Mouse (Mus musculus) embryonic facial prominence, embryonic 15.5 days (tissue): ENCODE measurements around the gene Col26a1. TPM values are rescaled to one million over a fixed set of nuclear protein-coding genes. Genes with fewer than 3 reads are reported as not detected.

ENCODE experiments used
- ATAC-seq: fragments of 200-750 bp; cut with Nextera tagmentation; 2 replicates; pipeline ENCODE4 v1.8.0; 2017; ENCODE audit warnings: low read depth, moderate TSS enrichment; ENCODE audit not compliant: insufficient number of reproducible peaks, low FRiP score, low TSS enrichment
- H3K27ac ChIP-seq: fragments of 300-500 bp; sonication (generic); replicated peaks from 2 replicates; pipeline ENCODE4 v1.5.1; 2015; ENCODE audit warnings: mild to moderate bottlenecking, inconsistent platforms
- H3K27me3 ChIP-seq: fragments of 300-500 bp; sonication (generic); 2 replicates; pipeline ENCODE4 v1.6.1; 2015; ENCODE audit warnings: inconsistent platforms
- H3K36me3 ChIP-seq: fragments of 300-500 bp; sonication (generic); 2 replicates; pipeline ENCODE4 v1.6.1; 2015; ENCODE audit warnings: mild to moderate bottlenecking, inconsistent platforms
- H3K4me1 ChIP-seq: fragments of 300-500 bp; sonication (generic); 2 replicates; pipeline ENCODE4 v1.6.1; 2015; ENCODE audit warnings: inconsistent platforms
- H3K4me2 ChIP-seq: fragments of 300-500 bp; sonication (generic); replicated peaks from 2 replicates; pipeline ENCODE4 v1.6.1; 2015; ENCODE audit warnings: mild to moderate bottlenecking, inconsistent platforms
- H3K4me3 ChIP-seq: fragments of 300-500 bp; sonication (generic); replicated peaks from 2 replicates; pipeline ENCODE4 v1.5.1; 2015; ENCODE audit warnings: mild to moderate bottlenecking, inconsistent platforms
- H3K9ac ChIP-seq: fragments of 300-500 bp; sonication (generic); 2 replicates; pipeline ENCODE4 v1.6.1; 2015; ENCODE audit warnings: inconsistent platforms
- H3K9me3 ChIP-seq: fragments of 300-500 bp; sonication (generic); replicated peaks from 2 replicates; pipeline ENCODE4 v1.6.1; 2016; ENCODE audit warnings: inconsistent platforms
- WGBS: fragments of 180-500 bp; shearing (Covaris S2); methylation state at CpG from one replicate; pipeline ENCODE4 v1.1.7; 2015; 5-methylcytosine and 5-hydroxymethylcytosine counted together
- polyA plus RNA-seq: library from polyadenylated mRNA; unstranded; fragments of >200 nt; fragmentation: Nextera tagmentation; extraction: Ambion mirVana; gene quantifications from 2 replicates; pipeline ENCODE4 v1.2.1, GENCODE M21; 2015

Gene Col26a1
- polyA plus RNA-seq, result 247 and 258 TPM in 2 replicates

DNA sequence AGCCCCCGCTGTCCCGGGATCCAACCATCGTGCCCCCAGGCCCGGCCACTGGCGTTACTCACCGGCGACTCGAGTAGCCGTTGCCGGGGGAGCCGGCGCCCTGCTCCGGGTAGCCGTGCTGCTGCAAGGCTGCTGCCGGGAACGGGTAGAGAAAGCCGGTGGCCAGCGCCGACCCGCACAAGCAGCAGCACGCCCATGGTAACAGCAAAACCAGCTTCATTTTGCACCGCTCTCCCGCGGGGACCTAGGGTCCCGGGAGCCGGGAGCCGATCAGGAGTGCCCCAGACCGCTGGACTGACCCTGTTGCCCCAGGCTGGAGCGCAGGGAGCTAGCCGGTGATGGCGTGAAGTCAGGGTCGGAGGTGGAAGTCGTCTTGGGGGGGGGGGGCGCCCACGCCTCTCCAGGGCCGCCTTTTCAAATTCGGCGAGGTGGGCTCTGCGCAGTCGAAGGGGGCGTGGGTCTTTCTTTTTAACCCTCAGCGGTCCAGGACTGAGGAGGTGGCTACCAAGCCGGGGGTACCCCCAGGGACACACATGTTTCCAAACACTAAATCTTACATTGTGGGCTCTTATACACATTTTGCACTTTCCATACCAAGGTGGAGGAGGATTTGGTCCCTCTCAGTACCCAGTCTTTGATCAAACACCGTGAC lies at the start of gene Col26a1:
Gene Col26a1, minus strand, starts transcription at position 422 of the 652 bp plus-strand sequence.
- Histone ChIP-seq H3K4me1 (peaks cover 51% of the 10 kb centered on the region), H3K4me2 (peak within 1 kb of the TSS; percentile 73), H3K36me3 (0 out of 2 replicates have a peak, but pooled peaks cover 5% of the 10 kb centered on the region), H3K9ac (peak within 1 kb of the TSS; percentile 83), H3K4me3 (peak within 1 kb of the TSS; percentile 79), H3K27me3 (peaks cover 3% of the 10 kb centered on the region; the same call in 1 of the 2 replicates), H3K9me3 (no peaks in the 10 kb centered on the region), H3K27ac (peak within 1 kb of the TSS; percentile 91)
- under 1% methylated on average over 43 of the region's 44 CpGs for WGBS
- ATAC-seq, result 0 out of 2 replicates have a peak, but pooled peaks have one; percentile 63

DNA sequence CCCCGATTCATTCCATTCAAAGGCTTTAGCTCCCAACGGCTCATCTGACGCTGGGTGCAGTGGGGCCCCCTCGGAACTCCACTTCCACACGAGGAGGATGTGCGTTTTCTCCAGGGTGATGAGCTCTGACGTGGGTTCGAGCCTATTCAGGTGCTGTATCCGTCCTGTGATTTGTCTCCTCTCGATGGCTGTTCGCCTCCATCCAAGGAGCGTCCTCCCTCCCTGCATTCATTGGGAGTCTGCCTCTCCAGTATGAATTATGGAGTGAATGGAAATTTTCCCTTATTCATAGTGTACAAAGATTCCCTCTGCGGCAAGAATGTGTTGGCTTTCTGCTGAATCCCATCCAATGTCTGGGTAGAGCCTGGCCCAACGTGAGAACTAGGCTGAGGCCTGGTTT lies 48.9 kb upstream of the Col26a1 start:
- no peak for ATAC-seq
- Histone ChIP-seq H3K9me3 (no peaks in the 10 kb centered on the region), H3K4me3 (no peak overlapping the region), H3K9ac (no peak overlapping the region), H3K27ac (no peak overlapping the region), H3K27me3 (no peaks in the 10 kb centered on the region), H3K4me1 (no peaks in the 10 kb centered on the region), H3K4me2 (no peak overlapping the region), H3K36me3 (no peaks in the 10 kb centered on the region; the same call in 1 of the 2 replicates)
- 85% methylated on average over 14 of the region's 14 CpGs for WGBS

DNA sequence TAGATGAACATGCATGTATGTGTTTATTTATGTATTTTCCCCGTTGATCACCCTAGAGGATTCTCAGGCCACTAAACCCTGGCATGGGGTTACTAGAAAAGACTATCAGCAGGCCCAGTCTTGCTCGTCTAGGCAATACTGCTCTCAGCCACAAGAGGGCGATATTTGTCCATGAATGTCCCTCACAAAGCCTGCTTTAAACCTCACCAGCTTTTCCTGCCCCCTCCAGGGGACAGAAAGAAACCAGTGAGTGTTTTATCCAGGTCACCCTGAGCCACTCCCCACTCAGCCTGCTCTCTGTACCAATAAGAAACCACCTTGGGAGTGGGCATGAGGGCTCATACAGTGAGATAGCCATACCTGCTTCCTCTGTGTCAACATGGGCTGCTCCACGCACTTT lies 46.1 kb upstream of the Col26a1 start:
- H3K36me3 ChIP-seq, result peaks cover 9% of the 10 kb centered on the region
- 16% methylated on average over 4 of the region's 4 CpGs for WGBS
- H3K9ac ChIP-seq, result no peak overlapping the region
- ATAC-seq, result no peak
- H3K27ac ChIP-seq, result no peak overlapping the region
- no peaks in the 10 kb centered on the region for H3K4me1 ChIP-seq
- no peaks in the 10 kb centered on the region for H3K9me3 ChIP-seq
- H3K27me3 ChIP-seq, result no peaks in the 10 kb centered on the region
- H3K4me2 ChIP-seq, result no peak overlapping the region
- H3K4me3 ChIP-seq, result no peak overlapping the region

DNA sequence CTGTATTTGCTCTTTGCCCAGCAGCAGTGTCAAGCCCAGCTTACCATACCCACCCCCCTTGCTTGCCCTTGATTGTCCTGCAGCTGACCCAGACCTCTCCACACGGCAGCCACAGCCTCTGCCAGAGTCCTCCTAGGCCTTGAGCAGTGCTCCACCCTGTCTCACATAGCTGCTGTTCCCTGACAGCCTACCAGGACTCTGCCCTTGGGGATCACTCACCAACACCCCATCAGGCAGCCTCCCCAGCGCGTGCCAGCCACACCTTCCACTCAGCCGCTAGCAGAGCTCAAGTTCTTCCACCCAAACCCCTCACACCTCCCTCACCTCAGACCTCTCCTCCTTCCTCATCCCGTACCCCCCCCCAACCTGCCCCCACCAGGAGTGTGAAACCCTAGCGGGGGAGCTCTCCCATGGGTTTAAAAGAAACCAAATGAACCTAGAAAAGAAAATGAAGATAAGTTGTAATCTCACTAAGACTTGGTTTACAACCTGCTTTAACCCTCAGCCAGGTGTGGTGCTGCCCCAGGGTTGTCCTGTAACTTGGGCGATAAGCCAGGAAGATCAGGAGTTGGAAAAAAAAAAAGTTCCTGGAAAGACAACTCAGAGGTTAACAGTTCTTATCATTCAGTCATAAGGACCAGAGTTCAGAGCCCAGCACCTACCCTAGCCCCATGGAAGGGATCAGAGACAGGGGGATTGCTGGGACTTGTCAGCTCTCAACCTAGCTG lies 40.9 kb upstream of the Col26a1 start:
- H3K9me3 ChIP-seq, result no peaks in the 10 kb centered on the region
- H3K27me3 ChIP-seq, result no peaks in the 10 kb centered on the region
- no peak for ATAC-seq
- H3K27ac ChIP-seq, result no peak overlapping the region
- no peak overlapping the region for H3K4me2 ChIP-seq
- WGBS, result 63% methylated on average over 7 of the region's 7 CpGs
- peaks cover 5% of the 10 kb centered on the region for H3K4me1 ChIP-seq
- H3K4me3 ChIP-seq, result no peak overlapping the region
- H3K9ac ChIP-seq, result no peak overlapping the region
- peaks cover 9% of the 10 kb centered on the region for H3K36me3 ChIP-seq

DNA sequence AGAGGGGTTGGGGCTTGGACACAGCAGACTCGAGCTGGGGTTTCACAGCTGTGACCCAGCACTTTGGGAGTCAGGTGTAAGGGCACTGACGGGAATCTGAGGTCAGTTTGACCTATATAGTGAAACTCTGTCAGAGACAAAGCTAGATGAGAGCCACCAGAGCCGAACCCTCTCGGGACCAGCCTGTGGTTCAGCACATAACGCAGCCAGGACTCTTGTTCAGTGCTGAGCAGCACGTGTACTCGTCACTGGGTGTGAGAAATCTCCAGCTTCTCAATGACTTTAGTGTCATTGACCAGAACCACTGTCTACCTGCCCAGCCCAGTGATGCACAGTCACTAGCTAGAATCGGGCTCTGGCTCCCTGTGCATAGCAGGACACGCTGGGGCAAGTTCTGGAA lies 39.8 kb upstream of the Col26a1 start:
- no peak overlapping the region for H3K9ac ChIP-seq
- H3K9me3 ChIP-seq, result no peaks in the 10 kb centered on the region
- H3K4me1 ChIP-seq, result peaks cover 5% of the 10 kb centered on the region
- H3K36me3 ChIP-seq, result peaks cover 9% of the 10 kb centered on the region
- no peak overlapping the region for H3K4me2 ChIP-seq
- no peaks in the 10 kb centered on the region for H3K27me3 ChIP-seq
- 79% methylated on average over 9 of the region's 9 CpGs for WGBS
- H3K4me3 ChIP-seq, result no peak overlapping the region
- ATAC-seq, result no peak
- no peak overlapping the region for H3K27ac ChIP-seq

DNA sequence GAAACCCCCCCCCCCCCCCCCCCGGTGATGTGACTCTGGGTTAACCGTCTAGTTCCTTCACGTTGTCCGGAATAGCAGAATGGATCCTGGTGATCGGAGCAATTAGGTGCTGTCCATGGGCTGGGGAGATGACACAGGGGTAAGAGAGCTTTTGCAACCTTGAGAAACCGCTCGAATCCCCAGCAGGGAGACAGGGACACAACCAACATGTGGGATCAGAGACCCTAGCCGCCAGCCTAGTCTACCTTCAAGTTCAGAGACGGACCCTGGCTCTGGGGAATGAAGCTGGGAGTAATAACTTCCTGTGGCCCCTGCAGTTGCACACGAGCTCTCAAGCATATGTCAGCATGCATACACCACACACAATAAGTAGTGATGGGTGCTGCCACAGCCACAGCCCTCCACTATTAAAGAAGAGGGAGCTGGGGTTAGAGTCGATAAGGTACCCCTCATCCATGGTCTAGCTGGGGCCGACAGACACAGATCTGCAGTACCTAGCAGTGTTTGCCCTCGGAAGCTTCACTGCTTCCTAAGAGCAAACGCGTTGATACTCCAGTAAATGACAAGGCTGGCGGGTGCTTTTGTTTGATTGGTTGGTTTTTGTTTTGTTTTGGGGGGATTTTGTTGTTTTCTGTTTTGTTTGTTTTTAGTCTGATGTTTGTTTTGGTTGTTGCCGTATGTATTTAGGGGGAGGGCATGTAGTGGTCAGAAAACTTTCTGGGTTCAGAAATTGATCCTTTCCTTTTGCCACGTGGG lies 36.7 kb upstream of the Col26a1 start:
- H3K4me2 ChIP-seq, result peak overlapping the region; percentile 71
- 19% methylated on average over 18 of the region's 18 CpGs for WGBS
- H3K27ac ChIP-seq, result 0 out of 2 replicates have a peak overlapping the region, but pooled peaks have one; percentile 66
- no peak for ATAC-seq
- H3K9me3 ChIP-seq, result no peaks in the 10 kb centered on the region
- H3K4me1 ChIP-seq, result peaks cover 5% of the 10 kb centered on the region
- no peaks in the 10 kb centered on the region for H3K36me3 ChIP-seq
- H3K9ac ChIP-seq, result peak overlapping the region; percentile 53
- no peaks in the 10 kb centered on the region for H3K27me3 ChIP-seq
- H3K4me3 ChIP-seq, result peak overlapping the region; percentile 70

DNA sequence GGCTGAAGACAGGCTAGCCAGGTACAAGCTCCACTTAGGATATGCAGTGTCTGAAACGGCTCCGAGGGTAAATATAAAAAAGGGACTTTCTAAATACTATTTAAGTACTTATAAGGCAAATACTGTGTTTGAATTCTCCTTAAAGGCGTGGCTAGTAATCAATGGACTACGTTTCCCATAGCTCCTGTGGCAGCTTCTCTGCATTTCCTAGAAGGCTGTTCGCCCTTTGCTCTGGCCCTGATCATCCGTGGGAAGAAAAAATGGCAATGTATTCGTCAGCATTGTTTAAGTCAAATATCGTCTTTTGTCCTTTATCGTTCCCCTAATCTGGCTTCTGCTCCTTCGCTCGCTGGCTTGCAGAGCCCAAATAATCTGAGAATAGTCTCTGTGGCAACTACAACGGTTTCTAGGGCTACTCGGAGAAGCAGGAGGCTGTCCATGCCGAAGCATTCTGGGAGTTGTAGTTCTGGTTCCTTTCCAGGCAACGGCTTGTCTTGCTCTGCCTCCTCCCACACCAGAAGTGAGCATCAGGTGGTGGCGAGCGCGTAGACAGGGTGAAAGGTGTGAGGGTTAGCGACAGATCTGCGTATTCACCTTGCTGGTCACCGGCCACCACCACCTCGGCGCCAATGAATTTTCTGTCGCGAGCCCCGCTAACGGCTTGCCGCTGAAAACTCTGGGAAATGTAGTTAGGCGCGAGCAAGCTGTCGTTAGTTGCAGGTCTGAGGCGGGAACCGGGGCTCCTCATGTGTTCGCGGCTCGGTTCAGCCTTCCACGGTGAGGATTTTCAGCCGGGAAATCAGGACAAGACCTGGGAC lies 35.9 kb upstream of the Col26a1 start:
- Histone ChIP-seq H3K4me1 (peaks cover 5% of the 10 kb centered on the region), H3K27ac (peak overlapping the region; percentile 66; the same call in 1 of the 2 replicates), H3K4me3 (peak overlapping the region; percentile 70), H3K4me2 (peak overlapping the region; percentile 71), H3K27me3 (no peaks in the 10 kb centered on the region), H3K36me3 (0 out of 2 replicates have a peak, but pooled peaks cover 1% of the 10 kb centered on the region), H3K9me3 (no peaks in the 10 kb centered on the region), H3K9ac (peak overlapping the region; percentile 53)
- ATAC-seq, result peak; percentile 74
- 3% methylated on average over 38 of the region's 38 CpGs for WGBS

DNA sequence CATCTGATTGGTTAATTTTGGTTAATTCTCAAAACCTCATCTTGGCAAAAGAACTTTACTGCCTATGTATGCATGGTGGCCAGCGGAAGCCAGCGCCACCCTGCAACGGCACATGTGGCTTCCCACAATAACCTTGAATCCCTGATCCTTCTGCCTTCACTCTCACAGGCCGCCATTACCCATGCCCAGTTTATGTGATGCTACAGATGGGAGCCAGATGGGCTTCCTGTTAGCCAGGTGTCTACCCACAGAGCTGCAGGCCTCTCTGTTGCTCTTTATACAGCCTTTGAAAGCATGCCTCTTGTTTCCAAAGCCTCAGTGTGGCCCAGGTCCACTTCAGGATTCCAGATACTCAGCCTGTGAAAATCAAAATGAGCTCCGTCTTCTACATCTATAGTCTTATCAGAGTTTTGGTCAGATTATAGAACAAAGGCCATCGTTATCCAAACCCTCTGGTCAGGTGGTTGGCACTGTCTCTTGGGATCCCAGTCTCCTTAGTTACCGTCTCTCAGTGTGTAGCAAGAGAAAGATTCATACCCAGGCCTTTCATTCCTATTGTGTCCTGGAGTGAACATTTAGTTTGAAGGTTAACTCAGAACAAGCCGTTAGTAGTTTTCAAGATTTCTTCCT lies 34.7 kb upstream of the Col26a1 start:
- Histone ChIP-seq H3K4me3 (no peak overlapping the region), H3K36me3 (peaks cover 12% of the 10 kb centered on the region), H3K4me1 (peaks cover 5% of the 10 kb centered on the region), H3K9ac (no peak overlapping the region), H3K27ac (no peak overlapping the region), H3K27me3 (no peaks in the 10 kb centered on the region), H3K9me3 (no peaks in the 10 kb centered on the region), H3K4me2 (no peak overlapping the region)
- 91% methylated on average over 8 of the region's 8 CpGs for WGBS
- no peak for ATAC-seq

DNA sequence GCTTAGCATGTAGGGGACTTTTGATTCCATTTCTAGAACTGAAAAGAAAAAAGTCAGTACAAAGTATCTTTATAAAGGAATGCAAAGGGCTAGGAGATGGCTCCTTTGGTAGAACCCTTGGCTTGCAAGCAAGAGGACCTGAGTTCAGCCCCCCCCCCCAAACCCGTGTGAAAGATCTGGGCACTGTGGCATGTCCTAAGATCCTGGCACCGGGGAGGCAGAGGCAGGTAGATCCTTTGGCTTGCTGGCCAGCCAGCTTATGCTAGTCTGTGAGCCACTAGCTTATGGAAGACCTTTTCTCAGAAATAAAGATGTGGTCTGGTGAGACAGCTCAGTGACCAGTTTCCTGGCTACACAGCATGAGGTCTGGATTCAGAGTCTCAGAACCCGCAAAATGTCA lies 31.2 kb upstream of the Col26a1 start:
- H3K9me3 ChIP-seq, result no peaks in the 10 kb centered on the region
- no peak overlapping the region for H3K27ac ChIP-seq
- no peak overlapping the region for H3K4me3 ChIP-seq
- no peaks in the 10 kb centered on the region for H3K27me3 ChIP-seq
- no peak overlapping the region for H3K9ac ChIP-seq
- H3K4me2 ChIP-seq, result no peak overlapping the region
- 78% methylated on average over 3 of the region's 3 CpGs for WGBS
- peaks cover 29% of the 10 kb centered on the region for H3K36me3 ChIP-seq
- peaks cover 2% of the 10 kb centered on the region; the same call in 1 of the 2 replicates for H3K4me1 ChIP-seq
- no peak for ATAC-seq
